Mouse (Mus musculus) MEL (cell line): ENCODE data around the gene Hist3h2a. TPM values are rescaled to one million over a fixed set of nuclear protein-coding genes. Genes with fewer than 3 reads are reported as not detected.

Experiments used
- DNase-seq: peaks from one replicate; pipeline ENCODE4 v3.0.0; 2011; ENCODE audit warnings: low read depth, low spot score
- H3K27ac ChIP-seq: 2 replicates; pipeline ENCODE4 v1.5.1; 2012; ENCODE audit warnings: low read depth, mild to moderate bottlenecking, control low read depth, low read length, moderate library complexity; ENCODE audit not compliant: control insufficient read depth
- H3K27me3 ChIP-seq, 2 experiments: fragments of 150-350 bp in 1 of 2; sonication (generic) in 1 of 2; 2 replicates each; pipeline ENCODE4 v1.6.1; 2012; ENCODE audit warnings: low read length in 2 of 2, mild to moderate bottlenecking in 2 of 2, improper control_type of control experiment in 1 of 2, moderate library complexity in 1 of 2; ENCODE audit not compliant: insufficient read depth in 2 of 2, control insufficient read depth in 1 of 2
- H3K36me3 ChIP-seq, 2 experiments: 2 replicates each; pipeline ENCODE4 v1.6.1; 2012 to 2014; ENCODE audit warnings: low read length in 2 of 2, improper control_type of control experiment in 1 of 2, inconsistent platforms in 1 of 2, mild to moderate bottlenecking in 1 of 2; ENCODE audit not compliant: insufficient read depth in 2 of 2, control insufficient read depth in 1 of 2
- H3K4me1 ChIP-seq, 2 experiments: fragments of 150-350 bp in 1 of 2; sonication (generic) in 1 of 2; 2 replicates each; pipeline ENCODE4 v1.6.1; 2012; ENCODE audit warnings: low read length in 2 of 2, improper control_type of control experiment in 1 of 2, mild to moderate bottlenecking in 1 of 2; ENCODE audit not compliant: insufficient read depth in 2 of 2, control insufficient read depth in 1 of 2
- H3K4me3 ChIP-seq, 2 experiments: fragments of 150-350 bp in 1 of 2; sonication (generic) in 1 of 2; 2 replicates each; pipeline ENCODE4 v1.5.1; 2012; ENCODE audit warnings: low read depth in 2 of 2, low read length in 2 of 2, mild to moderate bottlenecking in 2 of 2, moderate library complexity in 2 of 2, control low read depth in 1 of 2, improper control_type of control experiment in 1 of 2; ENCODE audit not compliant: control insufficient read depth in 1 of 2, insufficient read depth in 1 of 2
- H3K79me2 ChIP-seq: 2 replicates; pipeline ENCODE4 v1.6.1; 2012; ENCODE audit warnings: mild to moderate bottlenecking, low read length, moderate library complexity; ENCODE audit not compliant: control insufficient read depth, poor library complexity, insufficient read depth
- H3K9ac ChIP-seq: 2 replicates; pipeline ENCODE4 v1.6.1; 2012; ENCODE audit warnings: low read depth, mild to moderate bottlenecking, control low read depth, low read length, moderate library complexity; ENCODE audit not compliant: control insufficient read depth, poor library complexity, severe bottlenecking
- H3K9me3 ChIP-seq: fragments of 150-350 bp; sonication (generic); replicated peaks from 2 replicates; pipeline ENCODE4 v1.6.1; 2012; ENCODE audit warnings: mild to moderate bottlenecking, low read length, improper control_type of control experiment, moderate library complexity; ENCODE audit not compliant: insufficient read depth
- BHLHE40 ChIP-seq: IDR thresholded peaks from 2 replicates; pipeline ENCODE4 v1.6.1; 2012; ENCODE audit warnings: low read depth, mild to moderate bottlenecking, inconsistent platforms, low read length, improper control_type of control experiment, borderline replicate concordance
- CTCF ChIP-seq, 3 experiments: IDR thresholded peaks in 2 of 3; conservative IDR thresholded peaks in 1 of 3; 2 replicates each; pipeline ENCODE4 v1.5.1; 2011 to 2012; ENCODE audit warnings: low read length in 3 of 3, low read depth in 2 of 3, mild to moderate bottlenecking in 2 of 3, improper control_type of control experiment in 1 of 3, inconsistent platforms in 1 of 3, mixed read lengths in 1 of 3, moderate library complexity in 1 of 3; ENCODE audit not compliant: control insufficient read depth in 1 of 3, insufficient read depth in 1 of 3, poor library complexity in 1 of 3, severe bottlenecking in 1 of 3
- ETS1 ChIP-seq: IDR thresholded peaks from 2 replicates; pipeline ENCODE4 v1.6.1; 2012; ENCODE audit warnings: low read depth, mild to moderate bottlenecking, inconsistent platforms, low read length, improper control_type of control experiment, moderate library complexity
- HCFC1 ChIP-seq: IDR thresholded peaks from 2 replicates; pipeline ENCODE4 v1.6.1; 2012; ENCODE audit warnings: low read depth, mild to moderate bottlenecking, inconsistent platforms, low read length, improper control_type of control experiment, moderate library complexity
- JUND ChIP-seq: IDR thresholded peaks from 2 replicates; pipeline ENCODE4 v1.6.1; 2011; ENCODE audit warnings: low read depth, mild to moderate bottlenecking, improper control_type of control experiment, low read length
- MAX ChIP-seq: IDR thresholded peaks from 2 replicates; pipeline ENCODE4 v1.6.1; 2011; ENCODE audit warnings: low read length, improper control_type of control experiment
- MXI1 ChIP-seq: IDR thresholded peaks from 2 replicates; pipeline ENCODE4 v1.6.1; 2011; ENCODE audit warnings: mild to moderate bottlenecking, low read depth, low read length, improper control_type of control experiment
- MYB ChIP-seq: IDR thresholded peaks from 2 replicates; pipeline ENCODE4 v1.6.1; 2011; ENCODE audit warnings: mild to moderate bottlenecking, low read depth, low read length, improper control_type of control experiment
- MYC ChIP-seq: IDR thresholded peaks from 2 replicates; pipeline ENCODE4 v1.6.1; 2011; ENCODE audit warnings: low read depth, mild to moderate bottlenecking, low read length, improper control_type of control experiment, moderate library complexity
- NELFE ChIP-seq: IDR thresholded peaks from 2 replicates; pipeline ENCODE4 v1.6.1; 2011; ENCODE audit warnings: low read depth, low read length, improper control_type of control experiment
- RAD21 ChIP-seq: IDR thresholded peaks from 2 replicates; pipeline ENCODE4 v1.6.1; 2011; ENCODE audit warnings: mild to moderate bottlenecking, low read depth, low read length, improper control_type of control experiment
- RCOR1 ChIP-seq: IDR thresholded peaks from 2 replicates; pipeline ENCODE4 v1.6.1; 2012; ENCODE audit warnings: low read depth, mild to moderate bottlenecking, inconsistent platforms, low read length, improper control_type of control experiment
- SIN3A ChIP-seq: IDR thresholded peaks from 2 replicates; pipeline ENCODE4 v1.6.1; 2012; ENCODE audit warnings: low read length, improper control_type of control experiment, inconsistent platforms
- SMC3 ChIP-seq: IDR thresholded peaks from 2 replicates; pipeline ENCODE4 v1.6.1; 2011; ENCODE audit warnings: low read depth, low read length, improper control_type of control experiment
- TBP ChIP-seq: IDR thresholded peaks from 2 replicates; pipeline ENCODE4 v1.8.0; 2011; ENCODE audit warnings: low read depth, low read length, improper control_type of control experiment
- USF1 ChIP-seq: IDR thresholded peaks from 2 replicates; pipeline ENCODE4 v1.6.1; 2014; ENCODE audit warnings: low read depth, mild to moderate bottlenecking, inconsistent platforms, low read length, improper control_type of control experiment, moderate library complexity
- USF2 ChIP-seq, 2 experiments: IDR thresholded peaks; 2 replicates each; pipeline ENCODE4 v1.6.1; 2011 to 2012; ENCODE audit warnings: improper control_type of control experiment in 2 of 2, low read length in 2 of 2, borderline replicate concordance in 1 of 2, inconsistent platforms in 1 of 2, low read depth in 1 of 2, mild to moderate bottlenecking in 1 of 2; ENCODE audit not compliant: insufficient read depth in 1 of 2
- ZC3H11A ChIP-seq: IDR thresholded peaks from 2 replicates; pipeline ENCODE4 v1.6.1; 2012; ENCODE audit warnings: low read depth, mild to moderate bottlenecking, inconsistent platforms, low read length, improper control_type of control experiment
- polyA plus RNA-seq, 2 experiments: library from polyadenylated mRNA; stranded (reverse) in 1 of 2; unstranded in 1 of 2; fragments of >175 nt in 1 of 2; fragments of >200 nt in 1 of 2; gene quantifications; 2 replicates each; pipeline versions ENCODE4 v1.2.1 to v1.2.4; 2012; ENCODE audit warnings: low replicate concordance in 2 of 2, low read depth in 1 of 2; ENCODE audit not compliant: insufficient read length in 2 of 2, insufficient read depth in 1 of 2, missing spikeins in 1 of 2
- total RNA-seq: library from RNA; depleted of rRNA; stranded (reverse); fragments of 300-350 nt; gene quantifications from 2 replicates; pipeline ENCODE4 v1.2.3, GENCODE M21; 2012

Hist3h2a gene
- total and polyA plus RNA-seq, 3 experiments = 0.42 to 184 TPM; not detected in 1

- no peak overlapping the region for H3K27ac ChIP-seq
These were observed 39.9 kb upstream of the Hist3h2a start for GRCm38 (mm10) chr11:58914461-58915028.

GRCm38 (mm10) chr11:58916879-58917744 is 37.4 kb upstream of the Hist3h2a start:
- peak overlapping the region; percentile 17 to 44 for H3K4me3 ChIP-seq
- DNase-seq = peak; percentile 91
- H3K27ac ChIP-seq = peak overlapping the region; percentile 25
- peaks cover 0 to 16% of the 10 kb centered on the region in 2 experiments; a peak in 2 of 4 replicates for H3K36me3 ChIP-seq
- peak overlapping the region; percentile 25 for H3K9ac ChIP-seq
- H3K79me2 ChIP-seq = no peaks in the 10 kb centered on the region
- no peaks in the 10 kb centered on the region for H3K9me3 ChIP-seq
- H3K27me3 ChIP-seq = no peaks in the 10 kb centered on the region
- H3K4me1 ChIP-seq = peaks cover 8 to 24% of the 10 kb centered on the region in 2 experiments
- TF ChIP-seq RAD21 (peak; percentile 36), JUND (0 out of 2 replicates have a peak, but pooled peaks have one; percentile 39), SIN3A (peak; percentile 43; the same call in 1 of the 2 replicates), CTCF (IDR thresholded peaks at IDR 0.05 in 2 of 3, conservative IDR thresholded peaks at IDR 0.05 in 1 of 3; ENCODE audit: control insufficient read depth in 1 of 3, insufficient read depth in 1 of 3, low read depth in 2 of 3, low read length in 3 of 3, poor library complexity in 1 of 3, severe bottlenecking in 1 of 3) (peak; percentile 70 to 89 (median 82)), USF2 (IDR thresholded peaks at IDR 0.05; ENCODE audit: borderline replicate concordance in 1 of 2, insufficient read depth in 1 of 2, low read depth in 1 of 2, low read length in 2 of 2) (no peak), MAX (0 out of 2 replicates have a peak, but pooled peaks have one; percentile 31), RCOR1 (no peak), BHLHE40 (0 out of 2 replicates have a peak, but pooled peaks have one; percentile 12), MXI1 (peak; percentile 58; the same call in 1 of the 2 replicates), ETS1 (no peak), HCFC1 (0 out of 2 replicates have a peak, but pooled peaks have one; percentile 18), SMC3 (peak; percentile 55), MYC (peak; percentile 64; the same call in 1 of the 2 replicates)

More at GRCm38 (mm10) chr11:58914461-58915028, 39.9 kb upstream of the Hist3h2a start:
- Histone ChIP-seq H3K27me3 (no peaks in the 10 kb centered on the region; a peak in 1 of 4 replicates), H3K4me3 (peak overlapping the region; percentile 29 to 86), H3K36me3 (peaks cover 0 to 16% of the 10 kb centered on the region in 2 experiments; a peak in 2 of 4 replicates), H3K9me3 (no peaks in the 10 kb centered on the region), H3K4me1 (peaks cover 8 to 24% of the 10 kb centered on the region in 2 experiments), H3K79me2 (no peaks in the 10 kb centered on the region), H3K9ac (peak overlapping the region; percentile 73)
- TF ChIP-seq NELFE = peak; percentile 38; the same call in 1 of the 2 replicates
- TF ChIP-seq SMC3 = peak; percentile 46
- no peak for TF ChIP-seq ETS1
- TF ChIP-seq USF1 = no peak
- TF ChIP-seq TBP = 0 out of 2 replicates have a peak, but pooled peaks have one; percentile 33
- TF ChIP-seq SIN3A = peak; percentile 67; the same call in 1 of the 2 replicates
- peak; percentile 50 to 72 (median 71) for TF ChIP-seq CTCF (IDR thresholded peaks at IDR 0.05 in 2 of 3, conservative IDR thresholded peaks at IDR 0.05 in 1 of 3; ENCODE audit: control insufficient read depth in 1 of 3, insufficient read depth in 1 of 3, low read depth in 2 of 3, low read length in 3 of 3, poor library complexity in 1 of 3, severe bottlenecking in 1 of 3)
- 0 out of 2 replicates have a peak, but pooled peaks have one; percentile 16 for TF ChIP-seq MYB
- peak; percentile 62 for TF ChIP-seq RAD21
- TF ChIP-seq ZC3H11A = peak; percentile 40; the same call in 1 of the 2 replicates
- peak; percentile 83 for DNase-seq
